Mouse (Mus musculus) right cerebral cortex, postnatal 36 days (tissue): Measurements from ENCODE around the gene Apopt1.

Source experiments
- DNase-seq, 2 experiments: peaks; one replicate each; pipeline ENCODE4 v3.0.0; 2022; ENCODE audit warnings: low spot score in 2 of 2, mixed read lengths in 1 of 2

Gene Apopt1

GRCm38 (mm10) chr12:111746091-111746490 lies 33.0 kb downstream of the Apopt1 start:
- no peak for DNase-seq

GRCm38 (mm10) chr12:111747421-111747820 lies 34.4 kb downstream of the Apopt1 start:
- no peak for DNase-seq

- no peak for DNase-seq
These were observed 37.7 kb downstream of the Apopt1 start for GRCm38 (mm10) chr12:111750739-111751138.

- DNase-seq, result no peak
These were observed 39.4 kb downstream of the Apopt1 start for GRCm38 (mm10) chr12:111752491-111752890.

- DNase-seq, result no peak
These were observed 40.3 kb downstream of the Apopt1 start for GRCm38 (mm10) chr12:111753347-111753746.

- DNase-seq, result no peak
These were observed 41.6 kb downstream of the Apopt1 start for GRCm38 (mm10) chr12:111754710-111755109.

- DNase-seq, result no peak
These were observed 42.2 kb downstream of the Apopt1 start for GRCm38 (mm10) chr12:111755231-111755630.

GRCm38 (mm10) chr12:111756082-111756697 lies 43.1 kb downstream of the Apopt1 start:
- DNase-seq, result no peak

GRCm38 (mm10) chr12:111756698-111757082 lies 43.6 kb downstream of the Apopt1 start:
- no peak for DNase-seq

- DNase-seq, result no peak
These were observed 44.7 kb downstream of the Apopt1 start for GRCm38 (mm10) chr12:111757561-111758325.

GRCm38 (mm10) chr12:111758381-111759175 lies 45.5 kb downstream of the Apopt1 start, which contains the start of gene Klc1:
TSS of gene Klc1 (plus strand) at chr12:111758849.
- DNase-seq, result peak; percentile 64 to 74

GRCm38 (mm10) chr12:111759176-111760061 lies 46.4 kb downstream of the Apopt1 start:
- DNase-seq, result no peak

- no peak for DNase-seq
These were observed 47.3 kb downstream of the Apopt1 start for GRCm38 (mm10) chr12:111760306-111760908.

GRCm38 (mm10) chr12:111762620-111763280 lies 49.7 kb downstream of the Apopt1 start:
- peak in 1 of 2 experiments; percentile 34 for DNase-seq

GRCm38 (mm10) chr12:111766313-111767236 lies 53.5 kb downstream of the Apopt1 start:
- DNase-seq, result no peak

- no peak for DNase-seq
These were observed 55.4 kb downstream of the Apopt1 start for GRCm38 (mm10) chr12:111768322-111768928.

GRCm38 (mm10) chr12:111769306-111769705 lies 56.2 kb downstream of the Apopt1 start:
- no peak for DNase-seq

GRCm38 (mm10) chr12:111769816-111770577 lies 56.9 kb downstream of the Apopt1 start:
- no peak for DNase-seq
